Mouse (Mus musculus) gastrocnemius, adult 2 months (tissue): ENCODE data around the gene Lrp2bp. TPM values are rescaled to one million over a fixed set of nuclear protein-coding genes. Genes with fewer than 3 reads are reported as not detected.

ENCODE experiments used
- DNase-seq: peaks from one replicate; pipeline ENCODE4 v3.0.0; 2022
- H3K27ac ChIP-seq: fragments of 200-600 bp; 2 replicates; pipeline ENCODE4 v1.8.1; 2022; ENCODE audit warnings: mild to moderate bottlenecking
- H3K4me3 ChIP-seq: fragments of 200-600 bp; 2 replicates; pipeline ENCODE4 v1.8.1; 2022; ENCODE audit warnings: mild to moderate bottlenecking, moderate library complexity
- CTCF ChIP-seq: fragments of 200-600 bp; IDR thresholded peaks from 2 replicates; pipeline ENCODE4 v1.8.1; 2022; ENCODE audit warnings: antibody characterized with exemption, mild to moderate bottlenecking, moderate library complexity
- intact Hi-C: fragments of 180-260 bp; cut with DNase I; formaldehyde crosslinking; loops from one replicate; pipeline ENCODE4 v1.15.1; 2025
- total RNA-seq, 2 experiments: library from RNA; stranded (reverse); gene quantifications; 2 replicates each; pipeline ENCODE4 v1.2.3; 2021

The Lrp2bp gene
- total RNA-seq, 2 experiments from 2014 or later, result 1.9 to 2.2 TPM

DNA sequence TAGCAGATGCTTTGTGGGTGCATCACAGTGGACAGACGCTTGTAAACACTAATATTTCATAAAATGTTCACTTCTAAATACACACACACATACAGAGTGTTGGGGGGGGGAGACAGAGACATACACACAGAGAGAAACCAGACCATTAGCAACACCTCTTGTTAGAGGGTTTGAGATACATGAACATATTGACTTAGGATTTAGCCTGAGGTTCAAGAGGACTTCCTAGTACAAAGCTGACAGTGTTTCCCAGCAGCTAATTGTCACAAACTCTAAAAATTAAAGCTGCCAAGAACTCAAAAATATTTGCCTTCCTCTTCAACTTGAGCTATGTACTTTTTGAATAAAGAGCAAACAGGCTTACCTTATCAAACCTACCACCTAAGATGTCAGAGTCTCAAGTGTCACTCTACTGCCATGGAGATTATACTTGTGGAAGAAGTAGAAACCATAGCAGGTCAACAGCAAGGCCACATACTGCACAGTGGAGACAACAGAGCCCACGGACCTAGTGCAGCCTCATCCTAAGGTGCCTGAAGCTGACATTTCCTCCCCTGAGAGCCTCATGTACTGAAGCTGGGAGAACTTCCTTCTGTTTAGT, 74.5 kb downstream of the Lrp2bp start:
- intact Hi-C loops, result no loop called here
- Histone ChIP-seq H3K27ac (no peak overlapping the region), H3K4me3 (no peak overlapping the region)
- no peak for DNase-seq
- no peak for TF ChIP-seq CTCF

DNA sequence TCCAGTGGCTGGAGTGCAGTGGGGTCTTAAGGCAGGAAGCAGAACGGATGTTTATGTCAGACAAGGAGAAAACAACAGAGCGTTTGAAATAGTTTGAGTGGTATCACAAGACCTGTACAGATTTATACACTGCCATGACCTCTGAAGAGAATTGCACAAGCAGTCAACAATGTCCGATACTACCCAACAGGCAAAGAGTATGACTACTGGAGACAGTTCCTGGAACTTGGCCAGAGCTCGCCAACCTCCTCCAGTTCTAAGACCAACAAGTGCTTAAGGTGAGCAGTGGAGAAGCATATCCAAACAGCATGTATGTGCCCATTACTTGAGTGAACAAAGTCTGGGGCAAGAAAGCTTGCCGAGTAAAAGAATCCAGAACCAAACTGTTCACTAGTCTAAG, 76.1 kb downstream of the Lrp2bp start:
- Histone ChIP-seq H3K4me3 (no peak overlapping the region), H3K27ac (no peak overlapping the region)
- intact Hi-C loops, result no loop called here
- TF ChIP-seq CTCF, result no peak
- no peak for DNase-seq

DNA sequence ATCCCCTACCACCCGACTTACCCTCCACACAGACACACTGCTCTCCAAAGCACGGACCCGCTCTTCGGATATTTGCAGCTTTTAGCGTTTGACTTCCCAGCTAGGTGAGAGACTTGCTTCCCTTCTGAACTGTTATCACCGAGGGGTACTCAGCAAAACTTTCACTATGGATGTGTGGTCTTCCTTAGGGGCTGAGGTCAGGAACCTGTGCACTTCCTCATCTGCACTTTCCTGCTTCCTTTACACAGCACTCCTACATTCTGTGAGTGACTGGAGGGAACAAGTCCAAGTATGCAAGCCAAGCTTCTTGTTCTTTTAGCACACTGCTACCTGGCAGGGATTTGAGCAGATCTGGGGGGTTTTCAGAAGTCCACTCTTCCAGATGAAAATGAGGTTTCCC, 79.8 kb downstream of the Lrp2bp start:
- no peak overlapping the region for H3K4me3 ChIP-seq
- intact Hi-C loops, result no loop called here
- DNase-seq, result no peak
- H3K27ac ChIP-seq, result no peak overlapping the region
- TF ChIP-seq CTCF, result no peak

Other genes starting within 250 kb of the Lrp2bp start
- 100 to 1,000 TPM; 516 to 675 TPM for gene Pdlim3, start 113.8 kb upstream of the Lrp2bp start, total RNA-seq
- gene Ccdc110, start 64.7 kb upstream of the Lrp2bp start, total RNA-seq, result not detected
- gene 1700029J07Rik, start 24.1 kb upstream of the Lrp2bp start, total RNA-seq, result under 1 TPM; 0.28 to 0.59 TPM
- 10 to 100 TPM; 36.0 to 43.8 TPM for gene Ufsp2, start 23.8 kb upstream of the Lrp2bp start, total RNA-seq
- gene Ankrd37, start 6.4 kb downstream of the Lrp2bp start, total RNA-seq, result 1 to 10 TPM; 1.9 to 6.2 TPM
- 10 to 100 TPM; 12.4 to 13.0 TPM for gene Cfap97, start 152.5 kb downstream of the Lrp2bp start, total RNA-seq
- gene Snx25, start 152.9 kb downstream of the Lrp2bp start, total RNA-seq, result 1 to 10 TPM; 6.0 to 6.4 TPM
- 1,000 to 10,000 TPM; 2,736 to 3,418 TPM for gene Slc25a4, start 212.0 kb downstream of the Lrp2bp start, total RNA-seq